ENCODE assay signal across 28 mouse cellular contexts in genomic region chr12:31892771-31893170, GRCm38 (mm10). TPM values are rescaled to one million over a fixed set of nuclear protein-coding genes. Genes with fewer than 3 reads are reported as not detected.
DNase-seq lines count a peak whose midpoint lies in the region; ATAC-seq and TF ChIP-seq lines count a peak whose summit lies in the region.
"Had no signal": no experiment of that assay in that cellular context is flagged by ENCODE, and none has a peak within 500 bp of the region (broad histone marks: within the 10 kb centered on the region; RNA-seq: fewer than 3 reads in every experiment).

No protein-coding gene starts in this region.

- H3K36me3 ChIP-seq in midbrain, embryonic 16.5 days (ENCODE audit: control insufficient read depth, insufficient read depth, low read length), result no peaks in the 10 kb centered on the region
- H3K36me3 ChIP-seq: embryonic facial prominence, embryonic 12.5 days; hindbrain, embryonic 12.5 days; liver, embryonic 15.5 days; midbrain, embryonic 10.5 days; midbrain, embryonic 15.5 days had no signal

- no peak overlapping the region for H3K9ac ChIP-seq in midbrain, embryonic 16.5 days (ENCODE audit: low read depth, low read length)
- H3K9ac ChIP-seq: embryonic facial prominence, embryonic 12.5 days; hindbrain, embryonic 12.5 days; limb, embryonic 12.5 days; liver, embryonic 15.5 days; lung, embryonic 14.5 days; midbrain, embryonic 15.5 days had no signal

- peaks cover 32% of the 10 kb centered on the region for H3K4me1 ChIP-seq in midbrain, embryonic 16.5 days (ENCODE audit: control insufficient read depth, insufficient read depth, low read length)
- H3K4me1 ChIP-seq: liver, embryonic 15.5 days had no signal

- DNase-seq in layer of hippocampus, adult 2 months (ENCODE audit: low spot score in 2 of 2), result no peak
- no peak for DNase-seq in layer of hippocampus, adult 9-11 months
- peak; percentile 77 to 86 for DNase-seq in cerebellum, adult 18-20 months
- DNase-seq in cerebellum, postnatal 10 days, result peak; percentile 51
- no peak for DNase-seq in right cerebral cortex, adult 18-20 months
- no peak for DNase-seq in kidney, postnatal 10 days
- DNase-seq: adrenal gland, postnatal 25 days; gastrocnemius, postnatal 36 days; heart, adult 18-20 months; heart, postnatal 36 days; kidney, adult 11 months; kidney, postnatal 25 days; layer of hippocampus, postnatal 36 days; lung, embryonic 14.5 days; lung, postnatal 14 days; thymus, adult 2 months; thymus, postnatal 36 days had no signal

- no peaks in the 10 kb centered on the region for H3K27me3 ChIP-seq in midbrain, embryonic 16.5 days (ENCODE audit: control insufficient read depth, insufficient read depth, low read depth, low read length)
- H3K27me3 ChIP-seq: embryonic facial prominence, embryonic 12.5 days; hindbrain, embryonic 12.5 days; limb, embryonic 12.5 days; liver, embryonic 15.5 days; midbrain, embryonic 15.5 days had no signal

- TF ChIP-seq CTCF in layer of hippocampus, adult 2 months (conservative IDR thresholded peaks at IDR 0.05), result no peak

- no peak overlapping the region for H3K4me2 ChIP-seq in midbrain, embryonic 16.5 days (ENCODE audit: low read length)
- H3K4me2 ChIP-seq: embryonic facial prominence, embryonic 12.5 days; heart, embryonic 11.5 days; hindbrain, embryonic 12.5 days; limb, embryonic 12.5 days; liver, embryonic 15.5 days; lung, embryonic 14.5 days; midbrain, embryonic 15.5 days had no signal

- 92% methylated on average over 7 of the region's 7 CpGs for WGBS in midbrain, embryonic 16.5 days

- ATAC-seq in midbrain, embryonic 16.5 days, result no peak
- ATAC-seq: CD4-positive, CD25-positive, alpha-beta regulatory T cell, adult 4 months; forebrain, embryonic 14.5 days; midbrain, embryonic 15.5 days had no signal

- no peak overlapping the region for H3K4me3 ChIP-seq in layer of hippocampus, adult 2 months
- no peak overlapping the region for H3K4me3 ChIP-seq in midbrain, embryonic 16.5 days (ENCODE audit: low read depth, low read length)
- H3K4me3 ChIP-seq: embryonic facial prominence, embryonic 12.5 days; hindbrain, embryonic 12.5 days; limb, embryonic 12.5 days; liver, embryonic 15.5 days; midbrain, embryonic 10.5 days; midbrain, embryonic 15.5 days had no signal

- H3K9me3 ChIP-seq in midbrain, embryonic 16.5 days (replicated peaks; ENCODE audit: control insufficient read depth, low read length, poor library complexity, severe bottlenecking), result no peaks in the 10 kb centered on the region
- H3K9me3 ChIP-seq: embryonic facial prominence, embryonic 12.5 days; hindbrain, embryonic 12.5 days; limb, embryonic 12.5 days; liver, embryonic 15.5 days; midbrain, embryonic 10.5 days; midbrain, embryonic 15.5 days had no signal

- H3K27ac ChIP-seq in layer of hippocampus, adult 2 months, result peak overlapping the region; percentile 46; the same call in 1 of the 2 replicates
- no peak overlapping the region for H3K27ac ChIP-seq in midbrain, embryonic 16.5 days (ENCODE audit: low read length)
- H3K27ac ChIP-seq: embryonic facial prominence, embryonic 12.5 days; hindbrain, embryonic 12.5 days; limb, embryonic 12.5 days; liver, embryonic 15.5 days; midbrain, embryonic 10.5 days; midbrain, embryonic 15.5 days; stomach, postnatal 0 days had no signal

RNA-seq across cellular contexts. Expression of gene Hbp1, which starts 57.6 kb away (rescaled TPM):
- 10 to 100 TPM; 26.4 to 28.8 TPM for total RNA-seq in layer of hippocampus, adult 2 months (2021)
- polyA plus RNA-seq in midbrain, embryonic 16.5 days (2015; fragmentation: Nextera tagmentation; extraction: Ambion mirVana), result 39.8 and 43.2 TPM in 2 replicates

Comparison
In these comparisons a context has a peak if more than half of its experiments do, and no peak if none do; other contexts are left out.
1. DNase-seq: peak in cerebellum, adult 18-20 months (2 of 2) and cerebellum, postnatal 10 days (2 of 2); none in layer of hippocampus, adult 2 months (0 of 2), layer of hippocampus, adult 9-11 months (single experiment), right cerebral cortex, adult 18-20 months (single experiment) and kidney, postnatal 10 days (single experiment).